Mouse (Mus musculus) CH12.LX (cell line): ENCODE measurements around the gene Scand1.

Source experiments
- CHD1 ChIP-seq: IDR thresholded peaks from 2 replicates; pipeline ENCODE4 v1.6.1; 2012; ENCODE audit warnings: low read depth, low read length, improper control_type of control experiment, inconsistent platforms
- EP300 ChIP-seq: IDR thresholded peaks from 2 replicates; pipeline ENCODE4 v1.6.1; 2011; ENCODE audit warnings: low read length, improper control_type of control experiment
- JUND ChIP-seq: conservative IDR thresholded peaks from 2 replicates; pipeline ENCODE4 v1.6.1; 2011; ENCODE audit warnings: low read depth, low read length, improper control_type of control experiment
- POLR2A ChIP-seq: IDR thresholded peaks from 2 replicates; pipeline ENCODE4 v1.6.1; 2011; ENCODE audit warnings: low read depth, mild to moderate bottlenecking, improper control_type of control experiment, low read length
- TCF12 ChIP-seq: IDR thresholded peaks from 2 replicates; pipeline ENCODE4 v1.6.1; 2014; ENCODE audit warnings: low read depth, mild to moderate bottlenecking, inconsistent platforms, low read length, improper control_type of control experiment
- USF1 ChIP-seq: IDR thresholded peaks from 2 replicates; pipeline ENCODE4 v1.6.1; 2014; ENCODE audit warnings: low read depth, mild to moderate bottlenecking, inconsistent platforms, low read length, improper control_type of control experiment
- ZMIZ1 ChIP-seq: IDR thresholded peaks from 2 replicates; pipeline ENCODE4 v1.6.1; 2012; ENCODE audit warnings: low read depth, mild to moderate bottlenecking, inconsistent platforms, low read length, improper control_type of control experiment

GRCm38 (mm10) chr2:156304351-156304750, 8.2 kb downstream of the Scand1 start:
- TF ChIP-seq POLR2A = no peak
- no peak for TF ChIP-seq JUND
- no peak for TF ChIP-seq CHD1
- TF ChIP-seq TCF12 = no peak
- TF ChIP-seq ZMIZ1 = no peak
- TF ChIP-seq USF1 = no peak
- no peak for TF ChIP-seq EP300
